Mouse (Mus musculus) layer of hippocampus, adult 9-11 months (tissue): Measurements from ENCODE around the gene Zfp106.
"Not testable (repeated sequence)": the region's sequence is repeated elsewhere in the genome, so short reads cannot be mapped to it uniquely, and the experiment has no call there.

Source experiments
- DNase-seq: peaks from one replicate; pipeline ENCODE4 v3.0.0; 2022

Gene Zfp106

GRCm38 (mm10) chr2:120563235-120563990 lies at the start of gene Zfp106:
Gene Zfp106 (minus strand): TSS chr2:120563843.
- DNase-seq, result peak; percentile 90

GRCm38 (mm10) chr2:120608830-120609723 lies 45.4 kb upstream of the Zfp106 start, which contains the start of the genes Haus2 and Lrrc57:
Gene Haus2 (plus strand): TSS chr2:120609383.
Gene Lrrc57 (minus strand): TSS chr2:120609520.
- DNase-seq, result peak; percentile 89

GRCm38 (mm10) chr2:120606021-120606690 lies 42.5 kb upstream of the Zfp106 start:
- DNase-seq, result peak; percentile 30

- no peak for DNase-seq
These were observed 35.9 kb upstream of the Zfp106 start for GRCm38 (mm10) chr2:120599506-120599905.

GRCm38 (mm10) chr2:120597734-120598133 lies 34.1 kb upstream of the Zfp106 start:
- peak; percentile 10 for DNase-seq

DNA sequence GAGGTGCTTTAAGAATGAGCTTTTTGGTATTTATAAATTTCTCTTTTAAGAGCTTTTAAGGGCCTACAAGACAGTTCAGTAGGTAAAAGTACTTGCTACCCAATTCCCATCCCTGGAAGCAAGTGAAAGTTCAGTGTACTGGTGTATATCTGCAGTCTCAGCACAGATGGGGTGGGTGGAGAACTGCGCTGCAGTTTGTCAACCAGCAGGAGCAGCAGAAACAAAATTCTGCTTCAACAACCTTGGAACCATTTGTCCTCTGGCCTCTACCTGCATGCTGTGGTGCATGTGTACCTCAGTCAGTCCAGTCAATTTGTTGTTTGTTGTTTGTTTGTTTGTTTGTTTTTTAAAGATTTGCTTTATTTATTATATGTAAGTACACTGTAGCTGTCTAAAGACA lies 28.6 kb upstream of the Zfp106 start:
- no peak for DNase-seq

- peak; percentile 76 for DNase-seq
These were observed 26.1 kb upstream of the Zfp106 start for GRCm38 (mm10) chr2:120589759-120590158.

- no peak for DNase-seq
These were observed 14.6 kb upstream of the Zfp106 start for GRCm38 (mm10) chr2:120578286-120578685.

- DNase-seq, result no peak
These were observed 14.2 kb upstream of the Zfp106 start for GRCm38 (mm10) chr2:120577799-120578198.

GRCm38 (mm10) chr2:120575978-120576377 lies 12.3 kb upstream of the Zfp106 start:
- no peak for DNase-seq

- DNase-seq, result no peak
These were observed 11.5 kb upstream of the Zfp106 start for GRCm38 (mm10) chr2:120575121-120575520.

GRCm38 (mm10) chr2:120572161-120572560 lies 8.5 kb upstream of the Zfp106 start:
- not testable (repeated sequence) for DNase-seq

GRCm38 (mm10) chr2:120571081-120571480 lies 7.4 kb upstream of the Zfp106 start:
- DNase-seq, result no peak

DNA sequence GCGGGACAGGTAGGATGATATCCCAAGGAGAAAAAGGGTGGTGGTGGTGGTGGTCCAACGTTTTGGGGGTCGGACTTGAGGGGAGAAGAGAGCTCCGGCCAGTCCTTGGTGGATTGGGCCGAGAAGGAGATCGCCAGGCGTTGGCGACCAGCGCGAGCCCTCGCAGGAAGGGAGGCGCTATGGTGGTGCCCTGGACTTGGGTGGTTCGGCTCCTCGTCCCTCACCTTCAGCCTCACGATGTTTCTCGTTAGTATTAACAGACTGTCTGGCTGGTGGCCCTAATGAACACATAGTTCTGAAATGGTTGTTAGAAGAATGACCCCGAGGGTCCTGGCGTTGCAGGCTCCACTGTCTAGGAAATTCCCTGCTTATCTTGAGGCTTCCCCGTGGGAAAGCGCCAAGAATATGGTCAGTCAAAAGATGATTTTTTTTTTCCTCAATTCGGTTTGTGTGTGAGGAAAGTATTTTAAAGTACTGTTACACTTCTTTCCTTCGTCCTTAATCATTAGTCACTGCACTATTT lies 4.2 kb upstream of the Zfp106 start:
- no peak for DNase-seq

DNA sequence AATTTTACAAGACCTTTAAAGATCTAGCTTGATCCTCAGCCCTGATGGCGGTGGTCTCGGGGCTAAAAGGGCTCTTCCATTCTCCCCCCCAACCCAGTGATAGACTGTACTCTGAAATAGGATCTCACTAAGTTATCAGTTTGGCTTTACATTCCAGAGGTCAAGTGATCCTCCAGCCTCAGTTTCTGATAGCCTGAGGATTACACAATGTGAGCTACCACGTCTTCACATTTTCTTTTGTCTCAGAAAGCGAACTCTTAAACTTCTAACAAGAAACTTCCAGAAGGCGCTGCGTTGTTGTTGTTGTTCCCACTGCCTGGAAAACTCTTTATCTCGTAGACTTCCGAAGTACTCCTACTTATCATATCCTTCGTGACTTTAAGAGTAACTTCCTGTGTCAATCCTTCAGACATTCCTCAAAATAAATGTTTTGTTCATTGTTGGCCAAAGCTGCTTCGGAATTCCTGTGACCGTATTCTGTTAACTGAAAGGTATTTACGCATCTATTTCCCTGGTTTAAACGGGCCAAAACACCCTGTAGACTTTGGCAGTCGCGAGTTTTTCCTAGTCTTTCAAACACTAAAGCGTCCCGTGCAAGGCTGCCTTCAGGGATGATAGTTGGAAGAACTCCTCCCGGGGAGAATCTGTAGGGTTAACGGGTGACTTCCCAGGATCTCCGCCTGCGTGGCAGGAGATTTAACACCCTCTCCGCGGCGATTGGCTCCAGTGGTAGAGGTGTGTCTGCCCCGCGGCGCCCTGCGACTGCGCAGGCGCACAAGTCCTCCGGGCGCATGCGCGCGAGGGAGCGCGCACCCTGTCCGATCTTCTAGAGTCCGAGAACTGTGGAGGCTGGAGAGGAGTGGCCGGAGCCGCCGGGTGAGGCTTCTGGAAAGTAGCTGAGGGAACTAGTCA lies 3.5 kb upstream of the Zfp106 start, which contains the start of gene Snap23:
Gene Snap23, plus strand, starts transcription at position 786 of the 912 bp plus-strand sequence.
- peak; percentile 96 for DNase-seq

DNA sequence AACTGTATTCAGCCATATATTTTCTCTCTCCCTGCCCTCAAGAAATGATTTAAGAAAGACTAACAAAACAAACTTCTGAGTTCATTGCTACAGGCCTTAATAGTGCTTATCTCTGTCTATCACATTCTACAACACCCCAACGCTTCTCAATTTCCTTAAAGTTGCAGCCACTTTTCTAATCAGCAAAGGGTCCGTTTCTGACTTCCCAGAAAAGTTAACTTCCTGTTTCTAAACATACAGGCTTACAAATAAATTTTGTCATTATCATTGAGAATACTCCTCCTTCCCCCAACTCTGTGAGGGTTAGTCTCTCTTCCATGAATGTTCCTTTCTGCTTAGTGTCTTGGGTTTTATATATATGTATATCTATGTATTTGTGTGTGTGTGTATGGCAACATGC lies 1.7 kb upstream of the Zfp106 start:
- no peak for DNase-seq

DNA sequence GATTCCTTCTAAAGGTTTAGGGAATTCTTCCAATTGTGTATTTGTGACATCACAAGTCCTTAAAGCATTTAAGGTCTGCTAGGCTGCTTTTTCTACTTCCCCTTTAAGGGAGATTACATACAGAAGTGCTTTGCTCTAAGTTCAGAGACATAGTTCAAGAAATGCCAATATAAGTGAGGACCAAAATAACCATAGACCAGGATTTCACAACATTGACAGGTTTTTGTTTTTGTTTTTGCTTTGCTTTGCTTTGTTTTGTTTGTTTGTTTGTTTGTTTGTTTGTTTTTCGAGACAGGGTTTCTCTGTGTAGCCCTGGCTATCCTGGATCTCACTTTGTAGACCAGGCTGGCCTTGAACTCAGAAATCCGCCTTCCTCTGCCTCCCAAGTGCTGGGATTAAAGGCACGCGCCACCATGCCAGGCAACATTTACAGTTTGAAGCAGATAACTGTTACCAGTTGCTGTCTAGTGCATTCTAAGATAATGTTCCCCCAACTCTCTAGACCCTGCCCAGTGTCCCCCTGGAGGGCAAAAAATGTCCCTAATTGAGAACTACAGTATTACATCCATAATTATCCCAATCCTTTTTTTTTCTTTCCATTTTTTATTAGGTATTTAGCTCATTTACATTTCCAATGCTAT lies 1.0 kb upstream of the Zfp106 start:
- not testable (repeated sequence) for DNase-seq

GRCm38 (mm10) chr2:120562859-120563234 lies 796 bp downstream of the Zfp106 start:
- DNase-seq, result no peak

DNA sequence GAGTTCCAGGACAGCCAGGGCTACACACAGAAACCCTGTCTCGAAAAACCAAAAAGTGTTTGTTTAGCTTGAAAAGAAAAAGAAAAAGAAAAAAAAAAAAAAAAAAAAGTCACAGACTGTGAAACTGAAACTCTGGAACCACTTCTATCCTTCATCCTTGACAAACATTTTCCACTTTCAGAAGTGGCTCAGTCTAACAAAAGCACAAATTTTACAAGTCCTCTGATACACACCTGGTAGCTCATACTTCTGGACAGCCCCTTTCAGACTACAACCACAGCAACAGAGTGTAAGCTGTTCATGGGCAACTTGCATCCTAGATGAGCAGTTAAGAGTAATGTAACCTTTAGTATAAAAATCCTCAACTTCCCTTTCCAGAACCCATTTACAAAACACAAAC lies 2.1 kb downstream of the Zfp106 start:
- no peak for DNase-seq

GRCm38 (mm10) chr2:120558813-120559212 lies 4.8 kb downstream of the Zfp106 start:
- no peak for DNase-seq

GRCm38 (mm10) chr2:120556868-120557267 lies 6.8 kb downstream of the Zfp106 start:
- DNase-seq, result no peak
